Mouse (Mus musculus) thymus, postnatal 10 days (tissue): ENCODE measurements at regions not wholly inside any gene's neighbourhood (a gene's known extent, or its start where the extent isn't known, plus 50 kb on each side); places are given as distances from the start of the nearest gene placed in this dataset.

Source experiments
- DNase-seq, 2 experiments: peaks; one replicate each; pipeline ENCODE4 v3.0.0; 2021; ENCODE audit warnings: low spot score in 2 of 2

DNA sequence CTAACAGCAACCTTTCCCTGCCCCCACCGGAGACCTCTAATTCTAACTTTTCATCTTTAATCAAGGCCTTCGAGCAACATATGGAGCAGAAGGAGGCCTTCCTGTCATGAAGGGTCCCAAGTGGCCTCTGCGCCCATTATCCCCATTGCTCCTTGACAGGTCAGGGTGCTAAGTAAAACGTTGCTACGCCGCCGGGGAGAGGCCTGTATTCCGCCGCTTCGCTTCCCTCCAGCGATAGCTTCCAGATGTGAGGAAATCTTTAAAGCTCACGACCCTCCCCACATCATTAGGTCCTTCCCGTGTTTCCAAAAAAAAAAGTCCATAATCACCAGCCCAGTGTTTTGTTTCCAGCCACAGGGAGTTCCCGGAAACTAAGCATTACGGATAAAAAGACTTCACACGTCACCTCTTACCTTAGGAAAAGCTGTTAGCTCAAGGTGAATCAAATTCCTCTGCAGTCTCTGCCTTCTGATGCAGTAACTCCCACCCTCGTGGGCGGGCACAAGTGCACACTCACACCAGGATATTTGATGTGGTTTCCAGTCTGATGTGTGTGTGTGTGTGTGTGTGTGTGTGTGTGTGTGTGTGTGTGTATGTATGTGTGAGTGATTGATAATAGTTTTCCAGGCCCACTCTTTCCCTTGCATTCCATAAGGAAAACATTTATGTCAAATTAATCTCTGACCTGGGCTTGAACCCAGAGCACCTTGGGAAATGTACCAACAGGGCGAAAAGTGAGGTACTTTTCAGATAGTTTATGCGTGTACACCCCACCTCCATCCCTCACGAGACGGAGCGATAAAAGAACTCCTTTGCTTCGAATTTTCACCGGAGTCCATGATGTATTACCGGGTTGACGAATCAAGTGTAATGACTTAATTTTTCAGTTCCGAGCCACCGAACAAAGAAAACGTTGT, 107.5 kb downstream of the Gm45692 start:
- DNase-seq: no peak

GRCm38 (mm10) chr8:26227529-26227895, 108.2 kb downstream of the Gm45692 start:
- DNase-seq: no peak

DNA sequence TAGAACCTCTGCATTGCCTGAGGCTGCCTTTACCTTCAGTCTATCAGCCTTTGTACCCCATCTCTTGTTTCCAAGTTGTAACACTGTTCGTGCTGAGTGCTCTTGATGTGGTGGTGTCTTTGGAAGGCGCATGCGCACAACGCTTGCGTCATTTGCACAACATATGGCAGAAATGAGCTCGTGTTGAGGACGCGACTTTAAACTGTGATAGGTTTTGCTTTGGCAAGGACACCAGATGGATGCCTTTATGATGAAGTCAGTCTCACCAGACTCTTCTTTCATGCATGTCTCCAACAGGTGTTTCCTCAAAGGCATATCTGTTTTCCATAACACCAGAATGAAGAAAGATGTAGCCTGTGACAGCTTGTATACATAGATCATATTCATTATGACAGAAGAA, 110.2 kb downstream of the Gm45692 start:
- DNase-seq: no peak

GRCm38 (mm10) chr8:26239075-26239474, 119.7 kb downstream of the Gm45692 start:
- no peak for DNase-seq

GRCm38 (mm10) chr8:26239604-26240003, 120.3 kb downstream of the Gm45692 start:
- DNase-seq: no peak

DNA sequence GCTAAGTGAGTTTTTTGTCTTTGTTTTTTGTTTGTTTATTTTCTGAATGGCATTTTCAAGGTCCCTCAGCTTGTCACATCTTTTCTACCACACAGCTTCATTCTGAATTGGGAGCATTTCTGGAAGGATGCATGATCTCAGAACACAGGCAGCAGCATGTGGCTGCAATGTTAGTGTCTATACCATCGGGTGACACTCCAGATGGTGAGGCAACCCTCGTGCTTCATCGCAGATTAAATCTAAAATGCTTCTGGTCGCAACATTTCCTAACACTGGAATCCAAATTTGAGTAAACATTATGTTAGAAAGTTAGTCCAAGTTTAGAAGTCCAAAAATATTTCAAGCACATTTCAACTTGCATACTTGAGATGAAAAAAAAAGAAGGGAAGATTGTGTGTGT, 124.4 kb downstream of the Gm45692 start:
- no peak for DNase-seq

GRCm38 (mm10) chr8:26244308-26244707, 125.0 kb downstream of the Gm45692 start:
- DNase-seq: no peak

GRCm38 (mm10) chr8:26255191-26255669, 135.9 kb downstream of the Gm45692 start:
- DNase-seq: no peak

GRCm38 (mm10) chr8:26260294-26260693, 141.0 kb downstream of the Gm45692 start:
- DNase-seq: no peak

- no peak for DNase-seq
Measured at GRCm38 (mm10) chr8:26262536-26262935, 143.2 kb downstream of the Gm45692 start.

DNA sequence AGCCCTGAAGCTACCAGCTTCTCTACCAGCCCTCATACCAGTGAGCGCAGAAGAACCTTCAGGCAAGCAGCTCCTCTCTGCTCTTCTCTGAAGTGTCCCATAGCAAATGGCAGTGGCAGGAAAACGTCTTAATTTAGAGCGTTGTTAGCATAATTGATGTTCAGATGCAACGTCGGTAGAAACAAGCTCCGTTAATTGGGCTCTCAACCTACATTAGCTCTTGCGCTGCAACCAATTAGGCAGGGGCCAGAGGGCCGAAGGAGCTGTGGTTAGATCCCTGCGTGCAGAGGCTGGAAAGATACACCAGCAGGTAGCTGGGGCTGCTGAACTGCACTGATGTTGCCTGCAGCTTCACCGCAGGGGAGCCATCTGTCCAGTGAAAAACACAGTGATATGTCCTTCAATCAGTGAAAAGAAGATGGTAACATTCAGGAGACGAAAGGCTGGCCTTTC, 145.6 kb downstream of the Gm45692 start:
- DNase-seq: no peak

DNA sequence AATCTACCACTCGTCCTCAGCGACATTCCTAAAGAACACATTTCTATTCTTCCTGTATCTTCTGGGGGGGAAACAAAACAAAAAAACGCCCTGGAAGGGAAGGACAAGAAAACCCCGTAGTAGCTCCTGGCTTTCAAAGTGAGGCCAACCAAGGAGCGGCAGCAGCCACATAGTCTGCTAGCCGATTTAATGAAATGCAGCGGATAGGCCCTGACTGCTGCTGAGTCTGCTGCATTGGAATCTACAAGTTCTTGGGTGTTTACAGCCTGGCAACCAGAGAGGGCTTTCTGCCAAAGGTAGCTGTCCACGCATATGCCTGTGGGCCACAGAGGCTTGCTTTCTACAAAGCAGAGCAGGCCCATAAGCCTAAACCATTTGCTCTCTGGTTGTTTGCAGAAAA, 146.0 kb downstream of the Gm45692 start:
- no peak for DNase-seq

GRCm38 (mm10) chr8:26266384-26266783, 147.1 kb downstream of the Gm45692 start:
- DNase-seq: no peak

DNA sequence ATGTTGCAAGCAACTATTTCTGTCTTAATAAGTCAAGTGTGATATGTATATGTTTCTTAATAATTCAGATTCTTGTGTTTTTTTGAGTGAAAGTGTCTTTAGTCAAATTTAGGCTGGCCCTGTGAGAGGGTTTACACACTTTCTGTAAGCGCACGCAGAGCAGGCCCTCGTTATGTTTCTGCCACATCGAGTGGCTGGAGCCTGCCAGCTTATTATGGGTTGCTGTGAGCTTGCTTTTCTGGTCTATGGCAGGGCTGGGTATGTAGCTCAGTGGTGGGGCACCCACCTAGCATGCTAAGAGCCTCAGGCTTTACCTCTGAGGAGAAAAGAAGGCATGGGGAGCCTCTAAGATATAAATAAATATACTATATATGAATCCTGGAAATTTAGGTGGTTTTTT, 148.2 kb downstream of the Gm45692 start:
- DNase-seq: no peak

DNA sequence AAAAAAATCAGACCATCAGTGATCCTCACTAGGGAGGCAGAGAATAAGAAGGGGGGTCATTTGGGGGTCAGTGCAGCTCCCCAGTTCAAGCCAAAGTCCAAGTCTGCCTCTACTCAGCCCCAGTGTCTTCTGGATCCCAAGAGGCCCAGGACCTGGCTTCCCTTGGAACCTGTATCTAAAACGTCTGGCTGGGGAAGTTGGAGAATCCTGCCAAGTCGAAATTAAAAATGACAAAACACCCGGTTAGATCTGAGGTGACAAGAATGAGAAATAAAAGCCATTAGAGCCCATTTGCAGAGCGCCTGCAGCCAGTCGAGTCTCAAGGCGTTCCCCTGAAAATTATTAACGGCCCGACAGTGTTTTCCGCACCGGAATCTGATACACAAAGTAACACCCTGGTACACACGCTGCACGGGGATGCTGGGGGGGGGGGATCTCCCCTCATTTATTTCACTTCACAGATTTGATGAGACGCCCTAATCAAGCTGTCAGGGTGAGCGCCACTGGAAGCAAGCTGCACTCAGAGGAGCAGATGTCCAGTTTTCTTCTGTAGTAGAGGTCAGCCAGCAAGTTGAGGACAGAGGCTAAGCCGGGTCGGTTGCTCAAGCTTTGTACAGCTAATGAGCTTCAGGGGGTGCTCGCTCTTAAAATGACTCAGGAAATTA, 149.5 kb downstream of the Gm45692 start:
- no peak for DNase-seq

- no peak for DNase-seq
Measured at GRCm38 (mm10) chr8:26272110-26272509, 152.8 kb downstream of the Gm45692 start.

GRCm38 (mm10) chr8:26272675-26273414, 153.5 kb downstream of the Gm45692 start:
- DNase-seq: no peak

GRCm38 (mm10) chr8:26273415-26273760, 154.1 kb downstream of the Gm45692 start:
- no peak for DNase-seq

GRCm38 (mm10) chr8:26273792-26274191, 154.5 kb downstream of the Gm45692 start:
- DNase-seq: no peak

DNA sequence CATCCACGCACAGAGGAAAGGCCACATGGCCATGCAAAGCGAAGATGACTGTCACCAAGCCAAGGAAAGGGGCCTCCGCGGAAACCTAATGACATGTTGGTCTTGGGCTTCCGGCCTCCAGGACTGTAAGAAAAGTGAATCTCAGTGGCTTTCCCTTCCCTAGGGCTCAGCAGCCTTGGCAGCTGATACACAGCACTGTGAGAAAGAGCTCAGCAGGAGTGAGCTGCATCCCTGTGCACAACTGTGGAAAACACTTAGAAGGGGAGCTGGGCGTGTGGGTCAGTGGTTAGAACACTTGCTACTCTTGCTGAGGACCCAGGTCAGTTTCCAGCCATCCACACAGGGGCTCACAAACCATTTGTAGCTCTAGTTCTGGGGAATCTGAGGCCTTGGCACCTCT, 155.1 kb downstream of the Gm45692 start:
- DNase-seq: no peak

GRCm38 (mm10) chr8:26282156-26282935, 163.0 kb downstream of the Gm45692 start:
- DNase-seq: no peak

DNA sequence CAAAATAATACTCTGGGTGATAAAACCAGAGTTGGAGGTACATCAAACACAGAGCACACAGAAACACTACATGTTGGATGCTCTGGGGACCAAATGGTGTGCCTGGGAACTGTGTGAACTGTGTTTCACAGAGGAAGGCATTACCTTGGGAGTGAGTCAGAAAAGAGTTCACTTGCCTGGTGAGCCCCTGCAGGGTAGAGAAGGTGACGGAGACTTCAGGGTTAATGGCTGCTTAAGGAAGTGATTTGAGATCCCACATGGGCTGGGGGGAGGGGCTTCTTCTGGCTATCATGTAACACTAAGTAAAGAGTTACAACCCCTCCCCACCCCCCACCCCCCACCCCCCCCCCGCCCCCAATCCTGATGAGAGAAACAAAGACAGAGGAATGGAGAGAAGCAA, 164.6 kb downstream of the Gm45692 start:
- DNase-seq: no peak
